Comparison of ENCODE assay signal across 32 mouse cellular contexts in the genomic region with DNA sequence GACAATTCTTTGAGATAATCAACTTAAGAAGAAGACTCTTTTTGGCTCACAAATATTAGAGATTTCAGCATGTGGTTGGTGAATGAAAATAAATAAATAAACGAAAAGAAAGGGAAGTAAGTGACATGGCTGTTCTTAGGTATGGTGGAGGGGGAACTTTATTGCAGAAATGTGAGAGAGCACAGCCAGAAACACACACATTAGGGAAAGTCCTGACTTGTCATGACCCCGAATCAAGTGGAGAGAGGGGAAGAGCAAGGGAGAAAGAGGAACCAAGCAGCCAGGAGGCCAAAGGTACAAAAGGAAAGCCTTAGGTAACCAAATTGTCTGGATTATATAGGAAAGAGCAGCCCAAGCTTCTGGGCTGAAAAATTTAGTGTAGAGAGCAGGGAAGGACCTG.
"Had no signal": no experiment of that assay in that cellular context is flagged by ENCODE, and none has a peak within 500 bp of the region (broad histone marks: within the 10 kb centered on the region; RNA-seq: fewer than 3 reads in every experiment).

No protein-coding gene starts in this region.

- H3K9me3 ChIP-seq: limb, embryonic 10.5 days; limb, embryonic 12.5 days; limb, embryonic 13.5 days; limb, embryonic 15.5 days; liver, embryonic 12.5 days; liver, embryonic 13.5 days; liver, embryonic 15.5 days; lung, embryonic 15.5 days; megakaryocyte, embryonic 14.5 days; midbrain, embryonic 10.5 days; midbrain, embryonic 12.5 days; midbrain, embryonic 13.5 days; midbrain, embryonic 15.5 days; neural tube, embryonic 12.5 days had no signal

- H3K4me1 ChIP-seq: limb, embryonic 10.5 days; limb, embryonic 12.5 days; limb, embryonic 13.5 days; limb, embryonic 15.5 days; liver, embryonic 12.5 days; liver, embryonic 13.5 days; liver, embryonic 15.5 days; lung, embryonic 15.5 days; megakaryocyte, embryonic 14.5 days; midbrain, embryonic 12.5 days; midbrain, embryonic 15.5 days; neural tube, embryonic 12.5 days had no signal

- H3K27ac ChIP-seq: limb, embryonic 10.5 days; limb, embryonic 12.5 days; limb, embryonic 13.5 days; limb, embryonic 15.5 days; liver, embryonic 12.5 days; liver, embryonic 13.5 days; liver, embryonic 14.5 days; liver, embryonic 15.5 days; lung, embryonic 15.5 days; macrophage; midbrain, embryonic 10.5 days; midbrain, embryonic 12.5 days; midbrain, embryonic 13.5 days; midbrain, embryonic 15.5 days; neural tube, embryonic 12.5 days had no signal

- H3K4me2 ChIP-seq: limb, embryonic 12.5 days; limb, embryonic 13.5 days; limb, embryonic 15.5 days; liver, embryonic 11.5 days; liver, embryonic 12.5 days; liver, embryonic 13.5 days; liver, embryonic 15.5 days; lung, embryonic 14.5 days; lung, embryonic 15.5 days; midbrain, embryonic 11.5 days; midbrain, embryonic 12.5 days; midbrain, embryonic 13.5 days; midbrain, embryonic 15.5 days; neural tube, embryonic 12.5 days had no signal

- H3K4me3 ChIP-seq: limb, embryonic 10.5 days; limb, embryonic 12.5 days; limb, embryonic 13.5 days; limb, embryonic 15.5 days; liver, embryonic 12.5 days; liver, embryonic 13.5 days; liver, embryonic 15.5 days; lung, embryonic 15.5 days; megakaryocyte, embryonic 14.5 days; midbrain, embryonic 10.5 days; midbrain, embryonic 12.5 days; midbrain, embryonic 13.5 days; midbrain, embryonic 15.5 days; myocyte; neural tube, embryonic 12.5 days had no signal

- H3K36me3 ChIP-seq: limb, embryonic 10.5 days; limb, embryonic 12.5 days; limb, embryonic 13.5 days; limb, embryonic 15.5 days; liver, embryonic 12.5 days; liver, embryonic 13.5 days; liver, embryonic 15.5 days; lung, embryonic 15.5 days; midbrain, embryonic 10.5 days; midbrain, embryonic 12.5 days; midbrain, embryonic 13.5 days; midbrain, embryonic 15.5 days; neural tube, embryonic 12.5 days had no signal

- DNase-seq: left cerebral cortex, postnatal 4 days; liver; liver, embryonic 13.5 days; liver, postnatal 0 days; lung, adult 18-20 months; lung, adult 2 months; lung, embryonic 14.5 days; lung, postnatal 10 days; lung, postnatal 14 days; lung, postnatal 36 days; lung, postnatal 4 days; midbrain, embryonic 14.5 days had no signal

- H3K27me3 ChIP-seq: limb, embryonic 12.5 days; limb, embryonic 13.5 days; limb, embryonic 15.5 days; liver, embryonic 12.5 days; liver, embryonic 13.5 days; liver, embryonic 15.5 days; lung, embryonic 15.5 days; megakaryocyte, embryonic 14.5 days; midbrain, embryonic 15.5 days; neural tube, embryonic 12.5 days had no signal

- H3K9ac ChIP-seq: limb, embryonic 12.5 days; limb, embryonic 13.5 days; limb, embryonic 15.5 days; liver, embryonic 12.5 days; liver, embryonic 13.5 days; liver, embryonic 14.5 days; liver, embryonic 15.5 days; liver, postnatal 0 days; lung, embryonic 14.5 days; lung, embryonic 15.5 days; midbrain, embryonic 12.5 days; midbrain, embryonic 13.5 days; midbrain, embryonic 15.5 days; neural tube, embryonic 12.5 days had no signal

- ATAC-seq: liver, embryonic 12.5 days; liver, postnatal 0 days; lung, postnatal 0 days; midbrain, embryonic 13.5 days; midbrain, embryonic 15.5 days; midbrain, embryonic 16.5 days had no signal
